Mouse (Mus musculus): Measurements from ENCODE around the gene Tinagl1.

Gene Tinagl1

GRCm38 (mm10) chr4:130177536-130177935 lies 2.6 kb upstream of the Tinagl1 start:
- in situ Hi-C loops (cut with MboI, MseI) = no loop called here

- in situ Hi-C loops (cut with MboI, MseI) = no loop called here
These were observed 2.2 kb upstream of the Tinagl1 start for GRCm38 (mm10) chr4:130177087-130177486.

- in situ Hi-C loops (cut with MboI, MseI) = no loop called here
These were observed 1.3 kb upstream of the Tinagl1 start for GRCm38 (mm10) chr4:130176156-130176720.

- in situ Hi-C loops (cut with MboI, MseI) = no loop called here
These were observed 439 bp downstream of the Tinagl1 start for GRCm38 (mm10) chr4:130174335-130175031.

GRCm38 (mm10) chr4:130173911-130174311 lies 1.0 kb downstream of the Tinagl1 start:
- in situ Hi-C loops (cut with MboI, MseI) = no loop called here

GRCm38 (mm10) chr4:130173060-130173822 lies 1.7 kb downstream of the Tinagl1 start:
- in situ Hi-C loops (cut with MboI, MseI) = no loop called here

- in situ Hi-C loops (cut with MboI, MseI) = no loop called here
These were observed 2.8 kb downstream of the Tinagl1 start for GRCm38 (mm10) chr4:130171951-130172765.

GRCm38 (mm10) chr4:130170362-130170761 lies 4.6 kb downstream of the Tinagl1 start:
- in situ Hi-C loops (cut with MboI, MseI) = no loop called here

GRCm38 (mm10) chr4:130169411-130169971 lies 5.4 kb downstream of the Tinagl1 start:
- in situ Hi-C loops (cut with MboI, MseI) = no loop called here

GRCm38 (mm10) chr4:130168280-130169183 lies 6.4 kb downstream of the Tinagl1 start:
- in situ Hi-C loops (cut with MboI, MseI) = no loop called here

GRCm38 (mm10) chr4:130167814-130168213 lies 7.1 kb downstream of the Tinagl1 start:
- in situ Hi-C loops (cut with MboI, MseI) = no loop called here

GRCm38 (mm10) chr4:130167321-130167720 lies 7.6 kb downstream of the Tinagl1 start:
- in situ Hi-C loops (cut with MboI, MseI) = no loop called here

GRCm38 (mm10) chr4:130166592-130166991 lies 8.3 kb downstream of the Tinagl1 start:
- in situ Hi-C loops (cut with MboI, MseI) = no loop called here

GRCm38 (mm10) chr4:130166061-130166460 lies 8.9 kb downstream of the Tinagl1 start:
- in situ Hi-C loops (cut with MboI, MseI) = no loop called here

- in situ Hi-C loops (cut with MboI, MseI) = no loop called here
These were observed 10.8 kb downstream of the Tinagl1 start for GRCm38 (mm10) chr4:130164121-130164520.

GRCm38 (mm10) chr4:130163391-130163861 lies 11.5 kb downstream of the Tinagl1 start:
- in situ Hi-C loops (cut with MboI, MseI) = no loop called here

- in situ Hi-C loops (cut with MboI, MseI) = no loop called here
These were observed 13.6 kb downstream of the Tinagl1 start for GRCm38 (mm10) chr4:130161349-130161748.

GRCm38 (mm10) chr4:130156812-130157371 lies 18.0 kb downstream of the Tinagl1 start:
- in situ Hi-C loops (cut with MboI, MseI) = loop anchor here in 1 of 2 experiments (5.0 kb wide), 1 partner anchor 1650 kb away; no protein-coding TSS in a partner anchor

GRCm38 (mm10) chr4:130154250-130154649 lies 20.7 kb downstream of the Tinagl1 start:
- in situ Hi-C loops (cut with MboI, MseI) = no loop called here

GRCm38 (mm10) chr4:130148405-130148804 lies 26.5 kb downstream of the Tinagl1 start:
- in situ Hi-C loops (cut with MboI, MseI) = no loop called here

Data from T-helper 17 cell (primary cell).